Mouse (Mus musculus) mouse trophoblast stem cell (cell line): Measurements from ENCODE around the gene Ptpn11.
"Not testable (repeated sequence)": the region's sequence is repeated elsewhere in the genome, so short reads cannot be mapped to it uniquely, and the experiment has no call there.

Source experiments
- in situ Hi-C, 2 experiments: fragments of 300-500 bp; cut with MseI, MboI; formaldehyde crosslinking; loops; 2 replicates in 1 of 2; 3 replicates in 1 of 2; pipeline ENCODE4 v1.15.1; 2025

The Ptpn11 gene

GRCm38 (mm10) chr5:121215380-121216125 lies 24.4 kb upstream of the Ptpn11 start:
- in situ Hi-C loops: no loop called here

- in situ Hi-C loops: no loop called here
These were observed 23.5 kb upstream of the Ptpn11 start for GRCm38 (mm10) chr5:121214707-121215106.

- in situ Hi-C loops: no loop called here
These were observed 20.9 kb upstream of the Ptpn11 start for GRCm38 (mm10) chr5:121212108-121212507.

- in situ Hi-C loops: no loop called here
These were observed 19.4 kb upstream of the Ptpn11 start for GRCm38 (mm10) chr5:121210601-121210924.

- in situ Hi-C loops: no loop called here
These were observed 18.8 kb upstream of the Ptpn11 start for GRCm38 (mm10) chr5:121209755-121210600.

GRCm38 (mm10) chr5:121206984-121207383 lies 15.8 kb upstream of the Ptpn11 start:
- in situ Hi-C loops: no loop called here

GRCm38 (mm10) chr5:121206540-121206939 lies 15.3 kb upstream of the Ptpn11 start:
- in situ Hi-C loops: no loop called here

GRCm38 (mm10) chr5:121205537-121206130 lies 14.4 kb upstream of the Ptpn11 start:
- in situ Hi-C loops: not testable (repeated sequence)

- in situ Hi-C loops: no loop called here
These were observed 13.2 kb upstream of the Ptpn11 start, which contains the start of gene Rpl6 for GRCm38 (mm10) chr5:121204132-121205089. Rpl6 (plus strand) TSS chr5:121204481.

- in situ Hi-C loops: no loop called here
These were observed 11.3 kb upstream of the Ptpn11 start for GRCm38 (mm10) chr5:121202467-121202866.

- in situ Hi-C loops: no loop called here
These were observed 10.5 kb upstream of the Ptpn11 start for GRCm38 (mm10) chr5:121201739-121202138.

GRCm38 (mm10) chr5:121198376-121198775 lies 7.2 kb upstream of the Ptpn11 start:
- in situ Hi-C loops: no loop called here

GRCm38 (mm10) chr5:121197337-121197736 lies 6.1 kb upstream of the Ptpn11 start:
- in situ Hi-C loops: no loop called here

GRCm38 (mm10) chr5:121196764-121197163 lies 5.6 kb upstream of the Ptpn11 start:
- in situ Hi-C loops: no loop called here

- in situ Hi-C loops: no loop called here
These were observed 3.0 kb upstream of the Ptpn11 start for GRCm38 (mm10) chr5:121194173-121194572.

GRCm38 (mm10) chr5:121191584-121191906 lies 348 bp upstream of the Ptpn11 start:
- in situ Hi-C loops: no loop called here

GRCm38 (mm10) chr5:121190210-121190835 lies 874 bp downstream of the Ptpn11 start:
- in situ Hi-C loops: no loop called here

GRCm38 (mm10) chr5:121189182-121189581 lies 2.0 kb downstream of the Ptpn11 start:
- in situ Hi-C loops: no loop called here

GRCm38 (mm10) chr5:121188265-121188664 lies 2.9 kb downstream of the Ptpn11 start:
- in situ Hi-C loops: no loop called here

- in situ Hi-C loops: no loop called here
These were observed 3.6 kb downstream of the Ptpn11 start for GRCm38 (mm10) chr5:121187580-121188001.

- in situ Hi-C loops: no loop called here
These were observed 6.1 kb downstream of the Ptpn11 start for GRCm38 (mm10) chr5:121184945-121185551.
